Mouse (Mus musculus): ENCODE measurements at regions not wholly inside any gene's neighbourhood (a gene's known extent, or its start where the extent isn't known, plus 50 kb on each side); places are given as distances from the start of the nearest gene placed in this dataset.

- no peak overlapping the region for H3K9ac ChIP-seq
- no peak overlapping the region for H3K4me2 ChIP-seq
- WGBS: 72% methylated on average over 1 of the region's 1 CpGs
- no peak for ATAC-seq (ENCODE audit: low FRiP score)
- no peaks in the 10 kb centered on the region for H3K36me3 ChIP-seq
- H3K4me1 ChIP-seq (replicated peaks): no peaks in the 10 kb centered on the region
- H3K9me3 ChIP-seq: no peaks in the 10 kb centered on the region
- no peak overlapping the region for H3K4me3 ChIP-seq
- H3K27me3 ChIP-seq: no peaks in the 10 kb centered on the region
- no peak overlapping the region for H3K27ac ChIP-seq
Observed at GRCm38 (mm10) chr12:119024063-119024462, 57.8 kb upstream of the Abcb5 start.

All from hindbrain, embryonic 13.5 days (tissue).